Mouse (Mus musculus): Measurements from ENCODE around the gene Acot9.

DNA sequence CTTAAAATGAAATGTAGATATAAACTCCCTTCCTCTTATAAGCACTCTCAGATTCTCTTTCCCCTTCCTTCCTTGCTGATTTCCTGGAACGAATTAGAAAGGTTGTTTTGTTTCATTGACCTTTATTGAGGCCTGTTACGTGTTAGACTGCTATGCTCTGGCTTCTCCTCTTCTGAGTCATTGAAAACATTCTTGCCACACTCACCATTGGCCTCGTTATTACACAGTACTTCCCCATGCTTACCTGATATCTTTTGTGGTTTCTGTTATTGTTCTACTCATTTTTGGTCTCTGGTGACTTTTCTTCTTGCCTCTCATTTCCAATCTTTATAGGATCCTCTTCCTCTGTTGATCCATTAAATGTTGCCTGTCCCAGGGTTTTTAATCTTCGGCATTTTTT is 16.2 kb downstream of the Acot9 start:
- TF ChIP-seq CTCF (IDR thresholded peaks at IDR 0.05; ENCODE audit: low read depth) (no peak), EP300 (IDR thresholded peaks at IDR 0.05; ENCODE audit: low read depth) (no peak)
